In the genomic region with DNA sequence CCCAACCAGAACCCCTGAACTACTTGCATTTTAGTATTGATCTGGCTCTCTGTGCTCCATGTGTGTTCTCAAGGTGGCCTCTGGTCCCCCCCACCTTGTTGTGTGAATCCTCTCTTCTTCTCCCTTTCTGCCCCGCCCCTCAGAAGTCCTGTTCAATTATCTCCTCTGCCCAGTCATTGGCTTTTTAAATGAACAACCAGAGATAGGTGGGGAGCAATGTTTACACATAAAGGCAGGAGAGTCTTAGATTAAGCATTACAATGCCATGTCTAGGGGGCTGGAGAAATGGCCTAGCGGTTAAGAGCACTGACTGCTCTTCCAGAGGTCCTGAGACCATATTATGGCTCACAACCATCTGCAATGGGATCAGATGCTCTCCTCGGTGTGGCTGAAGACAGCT, we compare ENCODE assay signal across 26 mouse cellular contexts. TPM values are rescaled to one million over a fixed set of nuclear protein-coding genes. Genes with fewer than 3 reads are reported as not detected.
A peak's percentile ranks its signal among the peaks of the same experiment; 100 is the strongest.
DNase-seq lines count a peak whose midpoint lies in the region; ATAC-seq and TF ChIP-seq lines count a peak whose summit lies in the region.
"Had no signal": no experiment of that assay in that cellular context is flagged by ENCODE, and none has a peak within 500 bp of the region (broad histone marks: within the 10 kb centered on the region; RNA-seq: fewer than 3 reads in every experiment).

No protein-coding gene starts in this region.

- H3K9me3 ChIP-seq in liver, embryonic 12.5 days (replicated peaks) = no peaks in the 10 kb centered on the region
- H3K9me3 ChIP-seq in liver, embryonic 14.5 days (ENCODE audit: control insufficient read depth, low read length) = no peaks in the 10 kb centered on the region
- no peaks in the 10 kb centered on the region for H3K9me3 ChIP-seq in liver, postnatal 0 days (ENCODE audit: low read length)
- no peaks in the 10 kb centered on the region for H3K9me3 ChIP-seq in forebrain, embryonic 14.5 days (replicated peaks; ENCODE audit: control insufficient read depth, low read length)
- H3K9me3 ChIP-seq: embryonic facial prominence, embryonic 12.5 days; embryonic facial prominence, embryonic 15.5 days; forebrain, embryonic 15.5 days; G1E; heart, embryonic 12.5 days; heart, embryonic 15.5 days had no signal

- TF ChIP-seq CTCF in liver, embryonic 14.5 days (IDR thresholded peaks at IDR 0.05; ENCODE audit: low read depth) = no peak
- TF ChIP-seq CTCF in liver, postnatal 0 days (IDR thresholded peaks at IDR 0.05; ENCODE audit: low read depth) = no peak

- no peak overlapping the region for H3K27ac ChIP-seq in liver, embryonic 12.5 days
- no peak overlapping the region for H3K27ac ChIP-seq in liver, embryonic 14.5 days
- no peak overlapping the region for H3K27ac ChIP-seq in liver, postnatal 0 days (ENCODE audit: low read depth)
- H3K27ac ChIP-seq in forebrain, embryonic 14.5 days (ENCODE audit: low read depth, low read length) = no peak overlapping the region
- H3K27ac ChIP-seq: embryonic facial prominence, embryonic 12.5 days; embryonic facial prominence, embryonic 15.5 days; forebrain, embryonic 15.5 days; heart, embryonic 15.5 days; hindbrain, embryonic 14.5 days; hindbrain, postnatal 0 days had no signal

- peaks cover 33% of the 10 kb centered on the region for H3K4me1 ChIP-seq in liver, embryonic 12.5 days
- H3K4me1 ChIP-seq in liver, embryonic 14.5 days (replicated peaks; ENCODE audit: control insufficient read depth in 2 of 2, insufficient read depth in 2 of 2, low read length in 1 of 2) = peaks cover 12 to 17% of the 10 kb centered on the region in 2 experiments
- peaks cover 6% of the 10 kb centered on the region for H3K4me1 ChIP-seq in liver, postnatal 0 days (ENCODE audit: insufficient read depth)
- peaks cover 2% of the 10 kb centered on the region; the same call in 1 of the 2 replicates for H3K4me1 ChIP-seq in forebrain, embryonic 14.5 days (ENCODE audit: control insufficient read depth, insufficient read depth, low read length)

- no peak overlapping the region for H3K4me3 ChIP-seq in liver, embryonic 12.5 days
- H3K4me3 ChIP-seq in liver, embryonic 14.5 days (ENCODE audit: insufficient read depth in 1 of 2, low read depth in 2 of 2, low read length in 2 of 2) = no peak overlapping the region
- H3K4me3 ChIP-seq in liver, postnatal 0 days (ENCODE audit: low read depth, low read length) = no peak overlapping the region
- H3K4me3 ChIP-seq in forebrain, embryonic 14.5 days (ENCODE audit: low read depth, low read length) = no peak overlapping the region
- H3K4me3 ChIP-seq: embryonic facial prominence, embryonic 12.5 days; embryonic facial prominence, embryonic 15.5 days; forebrain, embryonic 15.5 days; heart, embryonic 12.5 days; heart, embryonic 15.5 days had no signal

- peak in 1 of 3 experiments; percentile 44 for DNase-seq in liver, embryonic 14.5 days (ENCODE audit: low read depth in 3 of 3, low spot score in 3 of 3)
- no peak for DNase-seq in liver, postnatal 0 days
- no peak for DNase-seq in forebrain, embryonic 14.5 days (ENCODE audit: low spot score)
- no peak for DNase-seq in kidney, adult 8-10 months
- DNase-seq in ovary, adult 18-20 months (ENCODE audit: low spot score) = no peak
- DNase-seq: adrenal gland, postnatal 10 days; adrenal gland, postnatal 36 days; B cell, adult 2 months; cerebellum, adult 18-20 months; cerebellum, adult 9-10 months; cerebellum, postnatal 14 days; gastrocnemius, postnatal 25 days; heart, adult 18-20 months; heart, postnatal 14 days; heart, postnatal 4 days had no signal

- WGBS in liver, embryonic 12.5 days (ENCODE audit: insufficient replicate concordance) = 37% methylated on average over 3 of the region's 3 CpGs
- WGBS in liver, embryonic 14.5 days (ENCODE audit: insufficient replicate concordance) = 29% methylated on average over 3 of the region's 3 CpGs
- 74% methylated on average over 3 of the region's 3 CpGs for WGBS in liver, postnatal 0 days (ENCODE audit: insufficient replicate concordance)
- WGBS in forebrain, embryonic 14.5 days = 89% methylated on average over 3 of the region's 3 CpGs

- peak; percentile 67 for TF ChIP-seq EP300 in liver, embryonic 14.5 days (IDR thresholded peaks at IDR 0.05; ENCODE audit: low read depth)
- no peak for TF ChIP-seq EP300 in liver, postnatal 0 days (IDR thresholded peaks at IDR 0.05; ENCODE audit: low read depth)

- H3K4me2 ChIP-seq in liver, embryonic 12.5 days = no peak overlapping the region
- no peak overlapping the region for H3K4me2 ChIP-seq in liver, embryonic 14.5 days (ENCODE audit: low read depth)
- H3K4me2 ChIP-seq in liver, postnatal 0 days (ENCODE audit: low read depth, low read length) = no peak overlapping the region
- no peak overlapping the region for H3K4me2 ChIP-seq in forebrain, embryonic 14.5 days (ENCODE audit: low read length)
- H3K4me2 ChIP-seq: embryonic facial prominence, embryonic 12.5 days; embryonic facial prominence, embryonic 15.5 days; forebrain, embryonic 15.5 days; heart, embryonic 12.5 days; heart, embryonic 15.5 days; hindbrain, embryonic 14.5 days had no signal

- H3K36me3 ChIP-seq in liver, embryonic 12.5 days = peaks cover 54% of the 10 kb centered on the region
- H3K36me3 ChIP-seq in liver, embryonic 14.5 days (replicated peaks; ENCODE audit: control insufficient read depth, insufficient read depth, low read depth) = peaks cover 36% of the 10 kb centered on the region
- H3K36me3 ChIP-seq in liver, postnatal 0 days (replicated peaks; ENCODE audit: insufficient read depth, low read length) = peaks cover 29% of the 10 kb centered on the region
- H3K36me3 ChIP-seq in forebrain, embryonic 14.5 days (ENCODE audit: control insufficient read depth, insufficient read depth, low read length) = peaks cover 21% of the 10 kb centered on the region

- H3K9ac ChIP-seq in liver, embryonic 12.5 days = no peak overlapping the region
- no peak overlapping the region for H3K9ac ChIP-seq in liver, embryonic 14.5 days (replicated peaks)
- H3K9ac ChIP-seq in liver, postnatal 0 days (replicated peaks) = no peak overlapping the region
- H3K9ac ChIP-seq in forebrain, embryonic 14.5 days (ENCODE audit: low read length) = no peak overlapping the region
- H3K9ac ChIP-seq: embryonic facial prominence, embryonic 12.5 days; embryonic facial prominence, embryonic 15.5 days; forebrain, embryonic 15.5 days; heart, embryonic 12.5 days; heart, embryonic 15.5 days; hindbrain, embryonic 14.5 days had no signal

- H3K27me3 ChIP-seq in liver, embryonic 12.5 days (replicated peaks) = no peaks in the 10 kb centered on the region
- H3K27me3 ChIP-seq in liver, embryonic 14.5 days (ENCODE audit: control insufficient read depth, insufficient read depth, low read length) = no peaks in the 10 kb centered on the region
- H3K27me3 ChIP-seq in liver, postnatal 0 days (ENCODE audit: insufficient read depth, low read length) = no peaks in the 10 kb centered on the region
- H3K27me3 ChIP-seq in forebrain, embryonic 14.5 days (replicated peaks; ENCODE audit: control insufficient read depth, insufficient read depth, low read length) = no peaks in the 10 kb centered on the region
- H3K27me3 ChIP-seq: CH12.LX; embryonic facial prominence, embryonic 12.5 days; embryonic facial prominence, embryonic 15.5 days; forebrain, embryonic 15.5 days; heart, embryonic 12.5 days; heart, embryonic 15.5 days; Patski had no signal

- ATAC-seq in liver, embryonic 12.5 days = peak; percentile 68
- ATAC-seq in liver, embryonic 14.5 days (ENCODE audit: insufficient read depth) = peak; percentile 42
- ATAC-seq in liver, postnatal 0 days = 0 out of 2 replicates have a peak, but pooled peaks have one; percentile 32
- no peak for ATAC-seq in forebrain, embryonic 14.5 days
- ATAC-seq: forebrain, embryonic 15.5 days; hindbrain, postnatal 0 days; Patski had no signal

RNA-seq across cellular contexts. Expression of gene Gm9903, which starts 5.6 kb away (rescaled TPM):
- 0.11 and 0.19 TPM in 2 replicates for polyA plus RNA-seq in liver, embryonic 12.5 days (2016; fragmentation: Nextera tagmentation; extraction: Ambion mirVana)
- polyA plus RNA-seq in liver, embryonic 14.5 days (2012; rRNA removed) = 0.06 and 0.18 TPM in 2 replicates
- polyA plus RNA-seq in liver, embryonic 14.5 days (2014; fragmentation: Nextera tagmentation; extraction: Ambion mirVana) = not detected in 2 replicates
- 0.06 and 0.20 TPM in 2 replicates for polyA plus RNA-seq in liver, postnatal 0 days (2015; fragmentation: Nextera tagmentation; extraction: Ambion mirVana)
- 0.45 and 0.48 TPM in 2 replicates for polyA plus RNA-seq in forebrain, embryonic 14.5 days (2014; fragmentation: Nextera tagmentation; extraction: Ambion mirVana)
- polyA plus RNA-seq: G1E had no signal

RNA-seq across cellular contexts. Expression of gene Fam53a, which starts 5.9 kb away (rescaled TPM):
- polyA plus RNA-seq in liver, embryonic 12.5 days (2016; fragmentation: Nextera tagmentation; extraction: Ambion mirVana) = 32.4 and 40.7 TPM in 2 replicates
- polyA plus RNA-seq in liver, embryonic 14.5 days (2012; rRNA removed) = 7.3 and 7.9 TPM in 2 replicates
- polyA plus RNA-seq in liver, embryonic 14.5 days (2014; fragmentation: Nextera tagmentation; extraction: Ambion mirVana) = 17.9 and 21.9 TPM in 2 replicates
- polyA plus RNA-seq in liver, postnatal 0 days (2015; fragmentation: Nextera tagmentation; extraction: Ambion mirVana) = 20.5 and 21.0 TPM in 2 replicates
- 46.3 and 46.9 TPM in 2 replicates for polyA plus RNA-seq in forebrain, embryonic 14.5 days (2014; fragmentation: Nextera tagmentation; extraction: Ambion mirVana)

RNA-seq across cellular contexts. Expression of gene Slbp, which starts 17.0 kb away (rescaled TPM):
- 326 and 340 TPM in 2 replicates for polyA plus RNA-seq in liver, embryonic 12.5 days (2016; fragmentation: Nextera tagmentation; extraction: Ambion mirVana)
- 97.1 and 155 TPM in 2 replicates for polyA plus RNA-seq in liver, embryonic 14.5 days (2012; rRNA removed)
- polyA plus RNA-seq in liver, embryonic 14.5 days (2014; fragmentation: Nextera tagmentation; extraction: Ambion mirVana) = 290 and 309 TPM in 2 replicates
- 144 and 150 TPM in 2 replicates for polyA plus RNA-seq in liver, postnatal 0 days (2015; fragmentation: Nextera tagmentation; extraction: Ambion mirVana)
- polyA plus RNA-seq in forebrain, embryonic 14.5 days (2014; fragmentation: Nextera tagmentation; extraction: Ambion mirVana) = 154 and 159 TPM in 2 replicates

RNA-seq across cellular contexts. Expression of gene Tacc3, which starts 22.6 kb away (rescaled TPM):
- polyA plus RNA-seq in liver, embryonic 12.5 days (2016; fragmentation: Nextera tagmentation; extraction: Ambion mirVana) = 199 and 203 TPM in 2 replicates
- 50.4 and 69.1 TPM in 2 replicates for polyA plus RNA-seq in liver, embryonic 14.5 days (2012; rRNA removed)
- polyA plus RNA-seq in liver, embryonic 14.5 days (2014; fragmentation: Nextera tagmentation; extraction: Ambion mirVana) = 138 and 152 TPM in 2 replicates
- 64.2 and 67.0 TPM in 2 replicates for polyA plus RNA-seq in liver, postnatal 0 days (2015; fragmentation: Nextera tagmentation; extraction: Ambion mirVana)
- polyA plus RNA-seq in forebrain, embryonic 14.5 days (2014; fragmentation: Nextera tagmentation; extraction: Ambion mirVana) = 94.5 and 98.2 TPM in 2 replicates

RNA-seq across cellular contexts. Expression of gene Tmem129, which starts 22.9 kb away (rescaled TPM):
- 26.4 and 27.3 TPM in 2 replicates for polyA plus RNA-seq in liver, embryonic 12.5 days (2016; fragmentation: Nextera tagmentation; extraction: Ambion mirVana)
- 17.4 and 17.7 TPM in 2 replicates for polyA plus RNA-seq in liver, embryonic 14.5 days (2012; rRNA removed)
- polyA plus RNA-seq in liver, embryonic 14.5 days (2014; fragmentation: Nextera tagmentation; extraction: Ambion mirVana) = 19.4 and 22.1 TPM in 2 replicates
- 15.8 and 16.5 TPM in 2 replicates for polyA plus RNA-seq in liver, postnatal 0 days (2015; fragmentation: Nextera tagmentation; extraction: Ambion mirVana)
- polyA plus RNA-seq in forebrain, embryonic 14.5 days (2014; fragmentation: Nextera tagmentation; extraction: Ambion mirVana) = 35.8 and 39.5 TPM in 2 replicates
